Mouse (Mus musculus) thymus, postnatal 4 days (tissue): ENCODE measurements around the gene Mnt.

Source experiments
- DNase-seq: peaks from one replicate; pipeline ENCODE4 v3.0.0; 2021

Gene Mnt

GRCm38 (mm10) chr11:74850998-74851661 lies 20.4 kb downstream of the Mnt start:
- no peak for DNase-seq

GRCm38 (mm10) chr11:74857756-74858155 lies 27.0 kb downstream of the Mnt start:
- no peak for DNase-seq

DNA sequence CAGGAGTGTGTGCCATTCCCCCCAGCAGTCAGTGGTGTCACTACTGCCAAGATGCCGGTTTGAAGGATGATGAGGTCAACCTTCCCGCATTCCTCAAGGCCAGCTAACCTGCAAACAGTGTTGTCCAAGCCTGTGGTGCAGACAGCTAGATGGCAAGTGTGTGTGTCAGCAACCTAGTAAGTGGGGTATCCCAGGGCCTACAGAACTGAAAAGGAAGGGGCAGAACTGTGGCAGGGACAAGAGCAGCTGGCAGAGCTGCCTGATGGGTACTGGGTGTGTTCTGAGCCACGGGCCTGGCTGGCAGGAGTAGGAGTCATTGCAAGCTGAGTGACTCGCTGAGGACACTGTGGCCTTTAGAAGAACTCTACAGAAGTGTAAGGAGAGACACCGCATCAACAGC lies 31.4 kb downstream of the Mnt start:
- DNase-seq = no peak

DNA sequence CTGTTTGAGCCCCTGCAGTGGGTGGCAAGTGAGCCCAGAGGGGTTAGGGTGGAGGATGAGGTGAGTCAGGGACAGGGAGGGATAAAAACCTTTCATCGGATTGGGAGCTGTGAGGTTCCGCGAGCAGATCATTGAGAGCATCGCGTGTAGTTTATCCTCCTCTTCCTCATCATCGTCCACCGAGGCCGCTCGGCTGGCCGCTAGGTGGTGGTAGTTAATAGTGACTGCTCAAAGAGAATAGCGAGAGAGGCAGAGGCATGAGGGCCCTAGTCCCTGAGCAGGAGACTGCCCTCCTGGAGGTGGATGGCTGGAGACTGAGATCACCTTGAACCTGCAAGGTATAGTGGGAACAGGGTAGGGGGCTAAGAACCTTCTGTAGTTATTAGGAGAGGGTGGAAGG lies 32.8 kb downstream of the Mnt start:
- no peak for DNase-seq

DNA sequence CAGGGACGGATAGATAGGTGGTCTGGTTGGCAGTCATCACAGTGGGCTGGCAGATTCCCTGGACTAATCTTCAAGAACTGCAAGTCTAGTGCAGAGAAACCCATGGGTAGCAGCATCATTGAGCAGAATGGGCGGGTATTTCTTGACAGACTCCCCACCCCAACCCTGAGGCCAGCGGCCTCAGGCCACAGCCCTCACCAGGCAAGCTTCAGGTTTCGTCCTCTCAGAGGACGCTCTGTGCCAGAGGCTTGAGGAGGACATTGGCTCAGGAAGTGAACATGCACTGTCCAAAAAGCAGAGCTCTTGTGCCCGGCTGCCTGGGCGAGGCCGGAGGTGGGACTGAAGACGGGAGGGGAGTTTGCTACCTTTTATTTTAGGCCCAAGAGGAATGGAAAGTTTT lies 33.7 kb downstream of the Mnt start:
- DNase-seq = no peak

GRCm38 (mm10) chr11:74865252-74865651 lies 34.5 kb downstream of the Mnt start:
- no peak for DNase-seq

- no peak for DNase-seq
Observed at GRCm38 (mm10) chr11:74866640-74867039, 35.9 kb downstream of the Mnt start.

- no peak for DNase-seq
Observed at GRCm38 (mm10) chr11:74867181-74867580, 36.5 kb downstream of the Mnt start.

- no peak for DNase-seq
Observed at GRCm38 (mm10) chr11:74868046-74868760, 37.5 kb downstream of the Mnt start.

DNA sequence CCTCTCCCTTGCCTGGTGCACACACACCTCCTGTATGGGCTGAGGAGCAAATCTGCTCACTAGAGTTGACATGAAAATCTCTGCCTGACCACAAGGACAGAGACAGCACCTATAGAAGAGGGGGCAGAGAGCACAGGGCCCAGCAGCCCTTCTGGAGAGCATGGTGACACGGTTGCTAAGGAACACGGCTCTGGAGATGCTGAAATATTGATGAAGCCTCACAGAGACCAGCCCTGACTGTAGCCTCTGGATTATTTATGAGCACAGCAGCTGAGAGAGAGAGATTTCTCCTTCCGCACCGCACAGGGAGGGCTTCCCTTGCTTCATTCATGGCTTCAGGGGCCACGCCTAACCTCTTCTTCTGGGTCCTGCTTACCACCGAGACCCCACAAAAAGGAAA lies 38.9 kb downstream of the Mnt start:
- no peak for DNase-seq

DNA sequence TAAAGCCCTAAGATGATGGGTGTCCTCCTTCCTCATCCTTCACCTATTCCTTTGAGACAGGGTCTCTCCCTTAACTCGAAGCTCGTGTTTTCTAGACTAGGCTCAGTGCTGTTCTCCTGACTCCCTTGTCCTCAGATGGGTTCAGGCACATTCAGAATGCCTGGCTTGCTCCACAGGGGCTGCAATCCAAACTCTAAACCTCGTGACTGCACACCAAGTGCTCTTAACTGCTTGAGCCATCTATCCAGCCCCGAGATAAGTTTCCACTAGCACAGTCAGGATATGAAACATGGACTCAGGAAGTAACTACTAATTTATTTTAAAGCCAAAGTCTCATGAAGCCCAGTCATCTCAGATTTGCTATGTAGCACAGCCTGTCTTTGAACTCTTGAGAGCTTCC lies 39.8 kb downstream of the Mnt start:
- no peak for DNase-seq

- DNase-seq = peak; percentile 27
Observed at GRCm38 (mm10) chr11:74870991-74871622, 40.4 kb downstream of the Mnt start.

DNA sequence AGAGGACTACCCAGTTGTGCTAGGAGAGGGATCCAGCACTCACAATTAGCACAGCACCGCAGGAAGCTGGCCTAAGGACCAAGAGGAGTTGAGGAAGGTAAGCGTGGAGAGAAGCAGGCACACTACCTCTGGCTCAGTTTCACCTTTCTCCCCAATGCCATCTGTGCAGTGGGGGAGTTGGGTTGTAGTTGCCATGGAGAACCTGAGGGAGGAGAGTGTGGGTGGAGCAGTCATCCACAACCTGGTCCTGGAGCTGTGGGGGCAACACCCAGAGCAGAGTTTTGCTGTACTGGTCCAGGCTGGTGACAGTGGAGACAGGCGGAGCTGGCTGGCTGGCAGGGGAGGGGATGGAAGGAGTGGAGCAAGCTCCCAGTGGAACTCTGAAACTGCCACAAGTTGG lies 43.9 kb downstream of the Mnt start:
- DNase-seq = no peak

- DNase-seq = peak; percentile 52
Observed at GRCm38 (mm10) chr11:74876801-74877200, 46.1 kb downstream of the Mnt start.

DNA sequence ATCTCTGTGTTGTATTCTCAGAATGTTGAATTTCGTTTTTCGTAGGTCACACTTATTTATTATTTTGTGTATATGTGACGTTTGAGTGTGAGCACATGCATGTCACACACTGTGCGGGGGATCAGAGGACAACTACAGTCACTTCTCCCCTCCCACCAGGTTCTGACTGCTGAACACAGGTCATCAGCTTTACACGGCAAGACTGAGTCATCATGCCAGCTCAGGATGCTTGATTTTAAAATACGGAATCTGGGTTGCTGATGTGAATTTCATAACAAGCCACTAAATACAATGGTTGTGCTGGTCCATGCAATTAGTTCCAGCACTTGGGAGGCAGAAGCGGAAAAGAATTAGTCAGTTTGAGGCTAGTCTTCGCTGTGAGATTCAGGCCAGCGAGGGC lies 50.3 kb downstream of the Mnt start:
- DNase-seq = no peak

DNA sequence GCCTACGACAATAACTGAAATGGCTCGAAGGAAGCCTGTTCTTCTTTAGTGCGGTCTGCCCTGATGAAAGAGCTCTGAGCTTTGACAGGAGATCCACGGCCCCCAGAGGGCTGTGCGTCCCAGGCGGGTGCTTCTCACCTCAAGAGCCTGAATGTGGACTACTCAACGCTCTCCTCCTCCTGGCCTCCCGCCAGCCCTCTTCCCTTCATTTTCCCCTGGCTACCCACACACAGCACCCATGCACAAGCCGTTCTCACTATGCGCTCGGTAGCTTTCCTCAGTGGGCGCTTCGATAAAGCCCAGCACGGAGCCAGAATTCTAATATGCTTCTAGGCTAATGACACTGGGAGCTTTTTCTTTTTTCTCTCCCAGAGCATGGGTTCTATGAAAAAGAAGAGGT lies 51.3 kb downstream of the Mnt start:
- no peak for DNase-seq

- DNase-seq = no peak
Observed at GRCm38 (mm10) chr11:74883098-74883497, 52.4 kb downstream of the Mnt start.

- DNase-seq = no peak
Observed at GRCm38 (mm10) chr11:74894619-74895018, 63.9 kb downstream of the Mnt start.
